Mouse (Mus musculus): ENCODE results near the gene Frmd5. TPM values are rescaled to one million over a fixed set of nuclear protein-coding genes. Genes with fewer than 3 reads are reported as not detected.

Frmd5 gene
- total RNA-seq, 2 experiments from 2014 or later, result 0.83 to 0.91 TPM

- no peak for DNase-seq (ENCODE audit: low spot score in 2 of 2)
These were observed 118.8 kb downstream of the Frmd5 start for GRCm38 (mm10) chr2:121688107-121688506.

GRCm38 (mm10) chr2:121683606-121684005 lies 123.3 kb downstream of the Frmd5 start:
- no peak for DNase-seq (ENCODE audit: low spot score in 2 of 2)

DNA sequence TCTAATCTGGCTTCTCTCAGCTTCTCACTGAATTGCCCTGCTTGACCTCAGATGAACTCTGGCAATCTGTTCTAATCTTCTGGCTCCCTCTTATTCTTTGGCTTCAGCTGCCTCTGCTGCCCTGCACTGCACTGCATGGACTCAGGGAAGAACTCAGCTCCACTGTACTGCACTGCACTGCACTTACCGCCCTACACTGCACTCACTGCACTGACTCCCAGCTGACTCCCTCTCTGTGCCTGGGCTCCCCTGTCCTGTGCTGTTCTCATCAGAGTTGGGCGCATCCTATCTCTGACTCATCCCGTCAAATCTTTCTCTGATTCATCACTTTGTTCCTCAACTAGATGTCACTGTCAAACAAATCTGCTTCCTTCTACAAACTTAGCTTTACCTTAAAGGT lies 124.5 kb downstream of the Frmd5 start:
- DNase-seq (ENCODE audit: low spot score in 2 of 2), result no peak

DNA sequence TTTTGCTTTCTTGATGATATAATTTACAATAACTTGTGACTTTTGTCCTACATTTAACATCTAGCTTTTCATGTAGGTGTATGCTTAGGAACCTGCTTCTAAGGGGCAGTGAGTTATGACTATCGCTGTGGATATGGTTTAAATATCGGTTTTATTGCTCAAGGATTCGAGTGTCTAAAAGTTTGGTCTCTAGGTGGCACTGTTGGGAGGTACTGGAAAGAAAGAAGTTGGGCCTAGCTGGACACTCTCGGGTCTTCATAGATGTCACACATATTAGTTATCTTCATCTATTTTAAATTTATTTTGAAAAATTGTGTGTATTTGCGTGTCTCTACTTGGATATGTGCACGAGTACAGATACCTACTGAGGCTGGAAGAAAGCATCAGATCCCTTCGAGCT lies 127.2 kb downstream of the Frmd5 start:
- no peak for DNase-seq (ENCODE audit: low spot score in 2 of 2)

DNA sequence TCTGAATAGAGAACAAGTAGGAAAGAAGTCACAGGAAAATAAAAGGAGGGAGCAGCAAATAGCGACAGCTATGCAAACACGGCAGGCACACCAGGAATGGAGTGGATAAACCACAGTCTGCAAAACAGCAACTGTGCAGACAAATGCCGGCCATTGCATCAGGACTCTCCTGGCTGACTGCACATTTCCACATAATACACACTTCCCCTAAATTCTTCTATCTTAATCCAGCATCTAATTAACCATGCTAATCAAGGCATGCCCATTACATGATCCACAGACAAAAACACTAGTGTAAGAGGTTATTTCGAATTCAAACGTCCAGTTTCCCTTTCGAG lies 129.3 kb downstream of the Frmd5 start:
- no peak for DNase-seq (ENCODE audit: low spot score in 2 of 2)

DNA sequence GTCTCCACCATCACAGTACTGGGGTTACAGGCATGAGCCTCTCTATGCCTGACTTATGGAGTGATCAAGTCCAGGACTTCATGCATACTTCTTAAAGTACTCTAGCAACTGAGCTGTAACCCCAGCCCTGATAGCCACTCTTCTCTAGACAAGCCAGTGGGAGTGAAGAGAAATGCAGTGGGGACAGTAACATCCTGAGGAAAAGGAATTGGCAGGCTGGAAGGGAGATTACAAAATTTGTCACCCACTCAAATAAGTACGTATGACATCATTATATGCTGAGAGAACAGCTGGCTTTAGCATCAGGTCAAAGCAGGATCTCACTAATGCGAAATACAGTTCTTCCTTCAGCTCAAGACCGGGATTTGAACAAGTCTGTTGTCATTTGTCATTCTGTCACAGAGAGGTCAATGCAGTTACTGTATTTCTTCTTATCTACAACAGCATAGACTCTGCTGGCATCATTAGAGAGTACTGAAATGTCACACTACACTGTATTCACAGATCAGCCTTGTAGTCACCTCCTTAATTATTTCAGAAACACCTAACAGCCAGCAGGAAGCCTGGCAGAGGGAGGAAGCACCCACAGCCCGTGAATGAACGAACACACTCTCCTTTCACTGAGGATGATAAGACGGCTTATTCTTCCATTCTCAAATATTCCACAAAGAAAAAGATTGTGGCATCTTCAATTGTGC lies 129.8 kb downstream of the Frmd5 start:
- DNase-seq (ENCODE audit: low spot score in 2 of 2), result no peak

- DNase-seq (ENCODE audit: low spot score in 2 of 2), result no peak
These were observed 131.0 kb downstream of the Frmd5 start for GRCm38 (mm10) chr2:121675895-121676294.

DNA sequence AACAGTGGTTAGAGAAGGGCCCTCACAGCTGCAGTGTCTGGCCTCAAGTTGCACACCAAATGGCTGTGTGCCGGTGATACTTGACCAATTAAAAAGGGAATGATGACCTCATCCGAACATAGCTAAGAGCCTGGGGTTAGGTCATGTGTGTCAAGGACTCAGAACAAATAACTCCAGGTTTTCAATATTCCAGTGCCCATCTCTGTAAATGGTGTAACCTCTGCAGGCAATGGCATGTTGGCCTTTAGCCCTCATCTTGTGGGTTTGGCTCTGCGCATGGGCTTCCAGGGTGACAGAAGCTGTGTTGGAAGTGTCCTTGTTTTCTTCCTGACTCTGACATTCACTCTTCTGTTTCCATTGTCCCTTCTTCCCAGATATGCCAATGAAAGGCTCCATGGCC lies 131.8 kb downstream of the Frmd5 start:
- no peak for DNase-seq (ENCODE audit: low spot score in 2 of 2)

DNA sequence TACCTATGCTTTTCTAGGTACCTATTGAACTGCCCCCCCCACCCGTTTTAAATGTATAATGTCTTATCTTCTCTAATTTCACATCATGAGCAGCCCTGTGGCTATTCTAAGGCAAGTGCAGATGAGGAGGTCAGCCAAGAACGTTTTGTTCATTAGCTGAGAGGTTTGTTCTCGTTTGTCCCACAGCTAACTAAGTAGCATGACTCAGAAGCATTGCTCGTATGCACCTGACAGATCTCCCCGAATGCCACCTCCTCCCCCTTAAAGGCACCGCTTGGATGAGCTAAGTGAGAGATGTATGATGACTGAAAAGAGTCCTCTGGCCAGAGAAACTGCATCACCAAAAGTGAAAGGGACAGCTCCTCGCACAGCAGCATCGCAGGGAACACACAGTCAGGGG lies 132.7 kb downstream of the Frmd5 start:
- DNase-seq (ENCODE audit: low spot score in 2 of 2), result no peak

DNA sequence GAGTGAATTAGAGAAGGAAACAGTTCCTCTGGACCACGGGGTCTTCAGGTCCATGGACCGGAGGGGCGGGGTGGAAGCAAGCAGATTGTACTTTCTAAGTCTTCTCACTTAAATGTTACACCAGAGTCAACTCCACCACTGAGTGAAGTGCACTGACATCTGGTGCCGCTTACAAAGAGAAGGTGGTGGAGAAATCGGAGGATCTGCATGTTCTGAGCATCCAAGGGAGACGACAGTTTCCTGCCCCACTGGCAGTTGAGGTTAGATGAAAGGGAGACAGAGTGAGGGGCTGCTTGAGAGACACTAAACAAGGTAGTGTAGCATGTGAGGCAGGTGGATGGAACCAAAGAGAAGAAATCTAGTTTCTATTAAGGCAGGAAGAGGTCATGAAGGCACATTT lies 137.0 kb downstream of the Frmd5 start:
- no peak for DNase-seq (ENCODE audit: low spot score in 2 of 2)

- DNase-seq (ENCODE audit: low spot score in 2 of 2), result no peak
These were observed 138.6 kb downstream of the Frmd5 start for GRCm38 (mm10) chr2:121668256-121668655.

DNA sequence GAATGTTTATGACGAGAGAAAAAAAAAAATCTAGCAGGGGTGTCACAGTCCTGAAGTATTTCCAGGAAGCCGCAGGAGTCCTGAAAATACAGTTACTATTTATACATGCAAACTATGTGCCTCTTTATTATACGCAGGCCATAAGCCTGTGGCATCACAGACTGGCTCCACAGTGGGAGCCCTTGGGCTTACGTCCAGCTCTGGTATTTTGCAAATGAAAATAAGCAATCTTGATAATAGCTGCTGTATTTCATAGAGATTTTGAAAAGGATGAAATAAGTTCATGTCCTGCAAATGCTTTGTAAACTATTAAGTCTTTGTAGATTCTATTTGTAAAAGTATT lies 145.8 kb downstream of the Frmd5 start:
- DNase-seq (ENCODE audit: low spot score in 2 of 2), result no peak

- DNase-seq (ENCODE audit: low spot score in 2 of 2), result no peak
These were observed 146.3 kb downstream of the Frmd5 start for GRCm38 (mm10) chr2:121660461-121661159.

GRCm38 (mm10) chr2:121659350-121659749 lies 147.5 kb downstream of the Frmd5 start:
- no peak for DNase-seq (ENCODE audit: low spot score in 2 of 2)

DNA sequence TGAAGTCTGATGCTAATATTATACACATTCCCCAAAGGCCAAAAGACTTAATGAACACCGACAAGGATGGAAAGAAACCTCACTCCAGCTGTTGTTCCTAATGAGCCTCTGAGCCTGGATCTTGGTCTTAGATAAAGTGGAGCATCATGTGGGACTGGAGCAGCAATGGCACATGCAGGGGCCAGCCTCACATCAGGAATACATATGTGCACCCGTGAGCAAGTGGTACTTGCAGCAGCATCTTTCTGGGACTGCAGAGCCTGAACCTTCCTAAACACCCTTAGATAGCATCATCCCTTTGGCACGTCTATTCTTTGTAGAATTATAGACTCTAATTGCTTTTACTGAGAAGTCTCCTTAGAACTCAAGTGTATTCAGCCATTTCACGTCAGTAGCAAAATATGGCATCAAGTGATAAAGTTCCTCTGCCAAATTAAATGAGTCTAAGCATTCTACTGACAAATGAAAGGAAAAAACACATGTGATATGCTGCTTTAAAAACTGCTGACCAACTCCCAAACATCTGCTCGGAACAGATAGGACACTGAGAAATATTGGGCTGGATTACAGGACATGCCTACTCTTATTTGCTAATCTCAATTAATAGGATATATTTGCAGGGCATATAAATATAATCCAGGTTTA lies 148.6 kb downstream of the Frmd5 start:
- no peak for DNase-seq (ENCODE audit: low spot score in 2 of 2)

DNA sequence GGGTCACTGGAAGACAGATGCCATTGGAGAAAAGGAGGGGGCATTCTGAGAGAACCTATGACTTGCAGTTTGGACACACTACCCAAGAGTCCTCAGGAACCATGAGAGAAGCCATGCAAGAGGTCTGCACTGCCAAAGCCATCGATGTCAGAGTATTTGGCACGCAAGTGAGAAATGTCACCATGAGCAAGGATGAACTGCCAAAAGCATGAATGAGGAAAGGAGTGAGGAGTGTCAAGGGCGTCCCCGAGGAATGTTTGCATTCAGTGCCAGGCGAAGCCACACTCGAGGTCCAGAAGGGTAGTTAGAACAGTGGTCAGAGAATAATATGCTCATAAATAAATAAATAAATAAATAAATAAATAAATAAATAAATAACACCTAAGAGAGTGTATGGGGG lies 150.9 kb downstream of the Frmd5 start:
- DNase-seq (ENCODE audit: low spot score in 2 of 2), result no peak

GRCm38 (mm10) chr2:121655106-121655505 lies 151.8 kb downstream of the Frmd5 start:
- no peak for DNase-seq (ENCODE audit: low spot score in 2 of 2)

GRCm38 (mm10) chr2:121646528-121646927 lies 160.4 kb downstream of the Frmd5 start:
- no peak for DNase-seq (ENCODE audit: low spot score in 2 of 2)

GRCm38 (mm10) chr2:121642934-121643333 lies 164.0 kb downstream of the Frmd5 start:
- no peak for DNase-seq (ENCODE audit: low spot score in 2 of 2)

DNA sequence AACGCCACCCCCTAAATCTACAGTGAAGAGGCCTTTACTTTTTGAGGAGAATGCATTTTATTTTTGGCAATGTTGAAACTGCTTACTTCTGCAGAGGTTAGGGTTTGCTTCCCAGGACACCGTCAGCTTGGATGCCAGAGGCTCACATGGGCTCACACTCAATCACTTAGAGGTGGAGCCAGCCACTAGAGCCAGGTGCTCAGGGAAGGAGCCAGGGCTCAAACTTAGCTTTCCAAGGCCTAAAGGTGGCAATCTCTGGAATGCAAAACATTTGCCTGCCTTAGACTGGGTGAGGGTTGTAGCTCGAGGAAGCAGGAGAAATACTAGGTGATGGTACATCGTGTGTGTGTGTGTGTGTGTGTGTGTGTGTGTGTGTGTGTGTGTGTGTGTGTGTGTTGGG lies 174.8 kb downstream of the Frmd5 start:
- DNase-seq (ENCODE audit: low spot score in 2 of 2), result no peak

DNA sequence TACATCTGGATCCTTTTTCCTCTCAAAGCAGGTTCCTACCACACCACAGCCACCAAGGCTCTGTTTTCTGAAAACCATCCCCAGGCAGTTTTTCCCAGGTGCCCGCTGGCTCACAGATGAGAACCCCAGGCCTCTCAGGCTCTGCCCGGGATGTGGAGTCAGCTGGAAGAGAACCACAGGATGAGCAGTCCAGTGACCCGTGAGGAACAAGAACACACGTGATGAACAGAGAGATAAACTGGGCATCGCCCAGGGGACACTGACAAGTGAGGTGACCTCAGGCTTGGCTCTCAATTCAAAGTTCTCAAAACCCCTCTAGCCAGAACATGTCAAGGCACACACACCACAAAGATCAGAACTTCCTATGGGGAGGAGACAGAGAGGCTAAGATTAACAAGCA lies 176.6 kb downstream of the Frmd5 start:
- no peak for DNase-seq (ENCODE audit: low spot score in 2 of 2)

GRCm38 (mm10) chr2:121628290-121628689 lies 178.6 kb downstream of the Frmd5 start:
- no peak for DNase-seq (ENCODE audit: low spot score in 2 of 2)

- no peak for DNase-seq (ENCODE audit: low spot score in 2 of 2)
These were observed 181.0 kb downstream of the Frmd5 start for GRCm38 (mm10) chr2:121625901-121626300.
